Mouse (Mus musculus): ENCODE results near the gene Ppp2r3a. TPM values are rescaled to one million over a fixed set of nuclear protein-coding genes. Genes with fewer than 3 reads are reported as not detected.
A peak's percentile ranks its signal among the peaks of the same experiment; 100 is the strongest.

Gene Ppp2r3a
- polyA plus RNA-seq (2012; rRNA removed) = 0.52 and 0.67 TPM in 2 replicates

GRCm38 (mm10) chr9:101251644-101252337, at the start of gene Ppp2r3a:
Ppp2r3a (minus strand) TSS chr9:101251795.
- TF ChIP-seq POLR2A (IDR thresholded peaks at IDR 0.05; ENCODE audit: low read depth, low read length) = no peak
- H3K36me3 ChIP-seq (ENCODE audit: control insufficient read depth, insufficient read depth, low read length) = no peaks in the 10 kb centered on the region
- H3K27ac ChIP-seq (ENCODE audit: insufficient read depth, low read depth, low read length) = peak within 1 kb of the TSS; percentile 84
- H3K4me1 ChIP-seq (ENCODE audit: control insufficient read depth, insufficient read depth, insufficient read length, low read length) = 0 out of 2 replicates have a peak, but pooled peaks cover 2% of the 10 kb centered on the region
- peak within 1 kb of the TSS; percentile 97 for H3K4me3 ChIP-seq (ENCODE audit: low read depth, low read length)
- WGBS = 3% methylated on average over 39 of the region's 50 CpGs
- no peaks in the 10 kb centered on the region for H3K27me3 ChIP-seq (ENCODE audit: control insufficient read depth, insufficient read depth, low read length)

GRCm38 (mm10) chr9:101300441-101300935, 48.9 kb upstream of the Ppp2r3a start:
- no peak for TF ChIP-seq CTCF (IDR thresholded peaks at IDR 0.05; ENCODE audit: extremely low read depth, insufficient read length, insufficient replicate concordance, low read depth, low read length)
- no peak for TF ChIP-seq POLR2A (IDR thresholded peaks at IDR 0.05; ENCODE audit: low read depth, low read length)
- no peaks in the 10 kb centered on the region for H3K27me3 ChIP-seq (ENCODE audit: control insufficient read depth, insufficient read depth, low read length)
- no peak overlapping the region for H3K27ac ChIP-seq (ENCODE audit: insufficient read depth, low read depth, low read length)
- no peaks in the 10 kb centered on the region for H3K36me3 ChIP-seq (ENCODE audit: control insufficient read depth, insufficient read depth, low read length)
- H3K4me3 ChIP-seq (ENCODE audit: low read depth, low read length) = no peak overlapping the region
- WGBS = 78% methylated on average over 4 of the region's 4 CpGs
- H3K4me1 ChIP-seq (ENCODE audit: control insufficient read depth, insufficient read depth, insufficient read length, low read length) = no peaks in the 10 kb centered on the region

- no peak for TF ChIP-seq CTCF (IDR thresholded peaks at IDR 0.05; ENCODE audit: extremely low read depth, insufficient read length, insufficient replicate concordance, low read depth, low read length)
- no peak for TF ChIP-seq POLR2A (IDR thresholded peaks at IDR 0.05; ENCODE audit: low read depth, low read length)
- Histone ChIP-seq H3K4me1 (ENCODE audit: control insufficient read depth, insufficient read depth, insufficient read length, low read length) (peaks cover 7% of the 10 kb centered on the region), H3K4me3 (ENCODE audit: low read depth, low read length) (no peak overlapping the region), H3K36me3 (ENCODE audit: control insufficient read depth, insufficient read depth, low read length) (no peaks in the 10 kb centered on the region), H3K27ac (ENCODE audit: insufficient read depth, low read depth, low read length) (no peak overlapping the region), H3K27me3 (ENCODE audit: control insufficient read depth, insufficient read depth, low read length) (no peaks in the 10 kb centered on the region)
- 85% methylated on average over 19 of the region's 19 CpGs for WGBS
Observed at GRCm38 (mm10) chr9:101291676-101292660, 40.4 kb upstream of the Ppp2r3a start.

- peaks cover 7% of the 10 kb centered on the region for H3K4me1 ChIP-seq (ENCODE audit: control insufficient read depth, insufficient read depth, insufficient read length, low read length)
Observed at GRCm38 (mm10) chr9:101290876-101291275, 39.3 kb upstream of the Ppp2r3a start.

GRCm38 (mm10) chr9:101289750-101290149, 38.2 kb upstream of the Ppp2r3a start:
- Histone ChIP-seq H3K36me3 (ENCODE audit: control insufficient read depth, insufficient read depth, low read length) (no peaks in the 10 kb centered on the region), H3K27ac (ENCODE audit: insufficient read depth, low read depth, low read length) (no peak overlapping the region), H3K27me3 (ENCODE audit: control insufficient read depth, insufficient read depth, low read length) (no peaks in the 10 kb centered on the region), H3K4me3 (ENCODE audit: low read depth, low read length) (no peak overlapping the region), H3K4me1 (ENCODE audit: control insufficient read depth, insufficient read depth, insufficient read length, low read length) (peaks cover 11% of the 10 kb centered on the region)
- TF ChIP-seq POLR2A (IDR thresholded peaks at IDR 0.05; ENCODE audit: low read depth, low read length) (no peak), CTCF (IDR thresholded peaks at IDR 0.05; ENCODE audit: extremely low read depth, insufficient read length, insufficient replicate concordance, low read depth, low read length) (no peak)
- WGBS = 27% methylated on average over 11 of the region's 11 CpGs

More at GRCm38 (mm10) chr9:101290876-101291275, 39.3 kb upstream of the Ppp2r3a start:
- TF ChIP-seq POLR2A (IDR thresholded peaks at IDR 0.05; ENCODE audit: low read depth, low read length) (no peak), CTCF (IDR thresholded peaks at IDR 0.05; ENCODE audit: extremely low read depth, insufficient read length, insufficient replicate concordance, low read depth, low read length) (no peak)
- Histone ChIP-seq H3K4me3 (ENCODE audit: low read depth, low read length) (no peak overlapping the region), H3K27ac (ENCODE audit: insufficient read depth, low read depth, low read length) (no peak overlapping the region), H3K36me3 (ENCODE audit: control insufficient read depth, insufficient read depth, low read length) (no peaks in the 10 kb centered on the region), H3K27me3 (ENCODE audit: control insufficient read depth, insufficient read depth, low read length) (no peaks in the 10 kb centered on the region)
- 43% methylated on average over 1 of the region's 1 CpGs for WGBS

GRCm38 (mm10) chr9:101288901-101289647, 37.5 kb upstream of the Ppp2r3a start:
- Histone ChIP-seq H3K27me3 (ENCODE audit: control insufficient read depth, insufficient read depth, low read length) (no peaks in the 10 kb centered on the region), H3K27ac (ENCODE audit: insufficient read depth, low read depth, low read length) (no peak overlapping the region), H3K4me1 (ENCODE audit: control insufficient read depth, insufficient read depth, insufficient read length, low read length) (peaks cover 16% of the 10 kb centered on the region), H3K4me3 (ENCODE audit: low read depth, low read length) (no peak overlapping the region), H3K36me3 (ENCODE audit: control insufficient read depth, insufficient read depth, low read length) (no peaks in the 10 kb centered on the region)
- TF ChIP-seq POLR2A (IDR thresholded peaks at IDR 0.05; ENCODE audit: low read depth, low read length) = no peak
- TF ChIP-seq CTCF (IDR thresholded peaks at IDR 0.05; ENCODE audit: extremely low read depth, insufficient read length, insufficient replicate concordance, low read depth, low read length) = no peak
- 87% methylated on average over 14 of the region's 14 CpGs for WGBS
